Mouse (Mus musculus): ENCODE measurements around the gene Galnt10. TPM values are rescaled to one million over a fixed set of nuclear protein-coding genes. Genes with fewer than 3 reads are reported as not detected.

Galnt10 gene
- polyA plus RNA-seq, 1 experiment from 2014 or later: 27.1 TPM

Other genes starting within 250 kb of the Galnt10 start
- 27.5 and 28.9 TPM in 2 replicates for gene Fam114a2, start 126.8 kb upstream of the Galnt10 start, polyA plus RNA-seq (2015; fragmentation: Nextera tagmentation; extraction: Ambion mirVana)
- 11.2 TPM in 2 replicates for gene Mfap3, start 126.8 kb upstream of the Galnt10 start, polyA plus RNA-seq (2015; fragmentation: Nextera tagmentation; extraction: Ambion mirVana)
- 2.8 and 3.1 TPM in 2 replicates for gene Sap30l, start 156.2 kb downstream of the Galnt10 start, polyA plus RNA-seq (2015; fragmentation: Nextera tagmentation; extraction: Ambion mirVana)
- 0.06 and 0.14 TPM in 2 replicates for gene Hand1, start 187.4 kb downstream of the Galnt10 start, polyA plus RNA-seq (2015; fragmentation: Nextera tagmentation; extraction: Ambion mirVana)

Measured in liver, embryonic 15.5 days (tissue).